Mouse (Mus musculus): Measurements from ENCODE around the gene Sirpa.

Sirpa gene

DNA sequence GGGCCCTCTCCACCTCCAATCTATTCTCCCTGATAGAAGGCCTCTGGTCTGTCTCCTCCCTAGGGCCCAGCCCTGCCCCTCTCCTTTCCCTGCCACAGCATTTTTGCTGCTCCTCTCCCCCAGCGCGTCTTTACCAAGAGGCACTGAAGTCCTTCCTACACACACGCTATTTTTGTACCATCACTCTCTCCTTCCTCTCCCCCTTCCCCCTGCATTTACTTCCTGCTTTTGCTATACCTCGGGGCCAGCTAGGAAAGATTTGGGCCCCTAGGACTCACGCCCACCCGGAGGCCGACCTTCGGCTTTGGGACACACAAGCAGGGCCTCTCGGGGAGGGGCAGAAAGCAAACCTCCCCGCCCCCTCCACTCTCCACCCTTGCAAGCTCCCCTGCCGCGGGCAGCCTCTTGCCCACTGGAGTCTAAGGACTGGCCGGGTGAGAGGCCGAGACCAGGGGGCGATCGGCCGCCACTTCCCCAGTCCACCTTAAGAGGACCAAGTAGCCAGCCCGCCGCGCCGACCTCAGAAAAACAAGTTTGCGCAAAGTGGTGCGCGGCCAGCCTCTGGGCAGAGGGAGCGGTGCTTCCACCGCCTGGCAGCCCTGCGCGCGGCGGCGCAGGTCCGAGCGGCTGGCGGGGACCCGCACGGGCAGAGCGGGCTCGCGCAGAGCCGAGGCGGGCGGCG, at the start of gene Sirpa:
Gene Sirpa (plus strand): TSS at position 377 of the 682 bp plus-strand sequence.
- in situ Hi-C loops (cut with MboI) = no loop called here

DNA sequence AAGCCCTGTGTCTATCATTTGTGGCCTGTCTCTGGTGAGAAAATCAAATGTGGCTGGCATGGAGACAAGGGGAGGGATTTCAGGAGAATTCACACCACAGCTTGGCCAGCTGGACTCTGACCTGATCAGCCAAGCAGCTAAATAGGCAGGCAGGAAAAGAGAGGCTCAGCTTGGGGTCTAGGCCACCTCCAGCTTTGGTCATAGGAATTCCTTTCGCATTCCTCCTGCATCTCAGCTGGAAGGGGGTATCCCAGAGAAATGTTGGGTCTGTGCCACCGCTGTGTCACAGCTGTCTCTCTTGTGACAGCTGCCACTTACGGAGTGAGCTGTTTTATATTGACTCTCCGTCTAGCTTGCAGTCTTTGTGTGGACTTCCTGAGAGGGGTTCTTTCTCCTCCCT, 48.2 kb upstream of the Sirpa start:
- in situ Hi-C loops (cut with MboI) = no loop called here

DNA sequence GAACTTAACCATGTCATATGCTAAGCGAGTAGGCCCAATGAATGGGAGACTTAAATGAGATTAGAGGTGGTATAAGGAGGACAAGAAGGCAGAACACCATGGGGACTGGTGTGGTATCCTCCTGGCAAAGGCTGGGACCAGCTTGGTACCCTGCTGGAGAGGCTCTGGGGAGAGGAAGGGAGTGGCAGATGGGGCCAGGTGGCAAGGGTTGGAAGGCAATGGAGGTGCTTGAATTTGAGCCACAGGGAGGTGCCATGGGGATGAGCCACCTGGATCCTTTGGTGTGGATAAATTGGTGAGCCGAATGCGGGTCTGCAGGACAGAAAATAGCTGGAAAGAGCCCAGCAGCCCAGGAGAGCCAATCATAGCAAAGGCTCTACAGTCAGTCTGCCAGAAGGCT, 47.7 kb upstream of the Sirpa start:
- in situ Hi-C loops (cut with MboI) = no loop called here

DNA sequence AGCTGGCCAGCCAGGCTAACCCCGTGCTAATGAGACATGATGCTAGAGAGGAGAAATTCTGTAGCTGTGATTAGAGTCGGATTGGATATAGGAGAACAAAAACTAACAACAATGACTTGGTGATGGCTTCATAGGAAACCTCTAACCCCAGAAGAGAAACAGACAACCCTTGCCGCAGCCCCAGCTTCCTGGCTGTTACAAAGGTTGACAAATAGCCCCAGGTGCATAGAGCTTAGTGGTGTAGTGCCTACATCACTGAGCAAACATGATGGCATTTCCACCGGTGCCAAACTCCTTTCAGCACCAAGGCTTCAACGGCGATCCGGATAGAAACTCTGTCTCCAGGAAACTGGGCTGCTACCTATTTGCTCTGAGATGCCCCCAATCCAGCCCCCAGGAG, 47.0 kb upstream of the Sirpa start:
- in situ Hi-C loops (cut with MboI) = no loop called here

DNA sequence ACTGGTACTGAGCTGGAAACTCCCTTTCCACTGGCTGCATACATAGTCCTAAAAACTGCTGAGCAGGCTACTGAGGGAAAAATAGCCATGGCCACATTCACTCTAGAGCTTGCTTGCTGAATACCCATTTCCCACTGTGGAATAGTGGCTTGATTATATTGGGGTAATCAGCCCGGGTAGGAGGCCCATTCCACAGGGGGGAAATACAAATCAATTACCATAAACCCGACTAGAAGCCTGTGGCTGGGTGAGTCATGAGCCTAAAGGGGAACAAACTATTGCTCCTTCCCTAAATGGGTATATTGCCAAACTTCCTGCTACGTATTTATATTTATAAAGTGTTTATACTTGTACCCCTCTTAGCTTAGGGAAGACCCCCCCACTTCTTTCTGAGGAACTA, 45.9 kb upstream of the Sirpa start:
- in situ Hi-C loops (cut with MboI) = no loop called here

DNA sequence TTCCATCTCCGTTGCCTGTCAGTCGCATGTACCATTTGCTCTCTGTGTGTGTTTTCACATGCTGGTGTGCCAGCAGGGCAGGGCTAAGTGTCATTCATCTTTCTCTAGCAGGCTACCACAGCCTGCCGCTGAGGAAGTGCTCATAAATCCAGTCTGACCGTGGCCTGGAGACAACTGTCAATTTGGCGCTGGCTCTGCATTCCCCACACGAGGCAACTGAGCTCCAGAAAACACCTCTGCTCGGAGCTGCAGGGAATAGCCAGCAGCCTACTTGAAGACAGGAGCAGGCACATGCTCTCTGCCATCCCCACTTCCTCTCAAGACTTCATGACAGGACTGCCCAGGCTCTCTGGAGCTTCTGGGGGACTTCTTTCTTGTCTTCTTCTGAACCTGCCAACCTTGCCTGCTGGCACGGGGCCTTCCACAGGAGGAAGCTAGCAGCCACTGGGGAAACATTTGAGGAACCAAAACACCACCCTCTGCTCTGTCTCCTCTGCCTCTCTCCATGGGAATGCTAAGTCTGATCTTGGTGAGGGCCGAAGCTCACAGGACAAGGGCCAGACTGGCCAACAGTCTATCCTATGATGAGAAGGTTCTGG, 43.0 kb upstream of the Sirpa start:
- in situ Hi-C loops (cut with MboI) = no loop called here

DNA sequence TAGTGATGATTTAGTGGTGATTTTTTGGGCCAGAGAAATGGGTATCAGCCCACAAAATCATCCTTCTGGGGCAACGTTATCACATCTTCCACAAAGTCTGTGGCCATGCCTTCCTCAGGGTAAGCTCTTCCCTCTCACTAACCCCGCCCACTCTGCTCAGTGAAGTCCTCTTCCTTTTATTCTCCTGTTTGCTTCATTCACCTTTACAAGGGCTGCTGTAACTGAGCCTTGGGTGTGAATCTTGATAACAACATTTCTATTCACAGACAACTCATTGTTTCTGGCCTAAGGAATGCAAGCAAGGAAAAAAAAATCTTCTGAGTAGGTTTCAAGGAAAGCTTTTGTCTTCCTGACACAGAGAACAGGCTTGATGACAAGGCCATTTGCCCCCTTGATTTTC, 41.9 kb upstream of the Sirpa start:
- in situ Hi-C loops (cut with MboI) = no loop called here

DNA sequence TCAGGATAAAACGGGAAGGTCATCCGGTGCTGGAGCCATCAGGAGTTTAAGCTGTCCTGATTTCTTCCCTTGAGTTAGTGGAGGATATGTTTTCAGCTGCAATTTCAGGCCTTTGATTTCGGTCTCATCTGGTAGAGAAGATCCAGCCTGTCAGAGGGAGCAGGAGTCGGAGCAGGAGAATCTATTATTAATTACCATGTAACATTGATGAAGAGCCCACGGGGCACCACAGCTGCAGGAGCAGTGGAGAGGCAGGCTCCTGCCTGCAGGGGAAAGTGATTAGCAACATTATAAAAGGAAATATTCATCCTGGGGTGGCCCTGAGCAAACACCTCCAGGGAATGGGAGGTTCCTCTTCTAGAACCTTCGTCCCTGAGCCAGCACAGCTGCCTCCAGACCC, 36.6 kb upstream of the Sirpa start:
- in situ Hi-C loops (cut with MboI) = no loop called here

DNA sequence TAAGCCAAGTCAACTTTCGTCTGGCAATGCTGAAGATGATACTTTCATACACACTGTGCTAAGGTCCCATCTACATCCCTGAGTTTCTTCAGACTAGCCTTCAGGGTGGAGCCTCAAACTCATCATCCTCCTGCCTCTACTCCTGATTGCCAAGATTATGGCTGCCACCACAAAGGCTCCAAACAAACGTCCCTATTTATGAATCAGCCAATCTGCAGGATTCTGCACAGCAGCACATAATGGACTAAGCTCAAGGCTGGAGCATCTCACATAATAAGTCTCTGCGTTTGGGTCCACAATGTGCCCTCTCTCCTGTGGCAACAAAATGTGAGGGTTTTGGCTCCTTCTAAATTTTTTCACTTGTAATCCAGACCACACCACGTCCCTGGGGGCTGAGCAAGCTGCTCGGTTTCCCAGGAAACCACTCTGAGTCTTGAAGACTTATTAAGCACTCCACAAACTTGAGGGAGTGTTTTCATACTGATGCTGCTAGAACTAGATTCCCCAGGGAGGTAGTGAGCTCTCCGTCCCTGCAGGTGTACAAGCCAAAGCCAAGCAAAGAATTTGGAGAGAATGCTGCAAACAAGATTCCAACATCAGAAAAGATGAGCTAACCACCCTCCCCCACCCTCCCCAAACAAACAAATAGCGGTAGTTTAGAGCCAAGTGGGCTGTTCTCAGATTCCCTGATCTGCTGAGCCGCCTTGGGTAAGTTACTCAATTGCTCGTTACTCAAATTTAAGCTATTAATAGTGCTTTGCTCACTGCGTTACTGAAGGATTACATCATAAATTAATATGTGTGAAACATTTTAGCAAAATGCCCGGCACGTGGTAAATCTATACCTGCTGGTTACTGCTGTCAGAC, 34.4 kb upstream of the Sirpa start:
- in situ Hi-C loops (cut with MboI) = no loop called here

DNA sequence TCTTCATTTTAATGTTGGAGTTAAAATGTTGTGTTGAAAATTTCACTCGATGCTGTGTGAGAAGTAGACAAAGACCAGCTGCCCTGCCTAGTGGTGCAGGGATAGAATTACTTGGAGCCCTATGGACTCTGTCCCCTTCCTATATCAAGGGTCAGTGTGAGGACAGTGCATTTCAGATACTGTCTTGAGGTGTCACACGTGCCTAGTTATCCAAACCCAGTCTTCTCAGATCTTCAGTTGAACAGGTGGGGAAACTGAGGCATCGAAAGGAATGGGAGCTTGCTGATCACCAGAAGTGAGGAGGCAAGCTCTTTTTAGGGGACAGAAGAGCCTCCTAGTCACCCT, 33.8 kb upstream of the Sirpa start:
- in situ Hi-C loops (cut with MboI) = no loop called here

DNA sequence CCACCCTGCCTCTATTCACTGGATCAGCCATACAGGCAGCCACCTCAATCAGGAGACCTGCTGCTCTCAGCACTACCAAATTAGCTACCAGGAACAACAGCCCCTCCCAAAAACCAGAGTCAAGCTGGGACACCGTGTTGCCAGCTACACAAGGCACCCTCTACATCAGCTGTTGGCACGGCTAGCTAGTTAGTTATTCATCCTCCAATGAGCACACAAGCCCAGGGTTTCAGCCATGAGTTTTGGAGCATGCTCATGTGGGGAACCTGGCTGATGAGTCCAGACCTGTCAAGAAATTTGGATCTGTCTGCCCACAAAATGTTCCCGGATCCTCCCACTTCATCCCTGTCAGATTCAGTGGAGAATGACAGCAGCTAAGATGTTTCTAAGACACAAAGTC, 30.8 kb upstream of the Sirpa start:
- in situ Hi-C loops (cut with MboI) = no loop called here

DNA sequence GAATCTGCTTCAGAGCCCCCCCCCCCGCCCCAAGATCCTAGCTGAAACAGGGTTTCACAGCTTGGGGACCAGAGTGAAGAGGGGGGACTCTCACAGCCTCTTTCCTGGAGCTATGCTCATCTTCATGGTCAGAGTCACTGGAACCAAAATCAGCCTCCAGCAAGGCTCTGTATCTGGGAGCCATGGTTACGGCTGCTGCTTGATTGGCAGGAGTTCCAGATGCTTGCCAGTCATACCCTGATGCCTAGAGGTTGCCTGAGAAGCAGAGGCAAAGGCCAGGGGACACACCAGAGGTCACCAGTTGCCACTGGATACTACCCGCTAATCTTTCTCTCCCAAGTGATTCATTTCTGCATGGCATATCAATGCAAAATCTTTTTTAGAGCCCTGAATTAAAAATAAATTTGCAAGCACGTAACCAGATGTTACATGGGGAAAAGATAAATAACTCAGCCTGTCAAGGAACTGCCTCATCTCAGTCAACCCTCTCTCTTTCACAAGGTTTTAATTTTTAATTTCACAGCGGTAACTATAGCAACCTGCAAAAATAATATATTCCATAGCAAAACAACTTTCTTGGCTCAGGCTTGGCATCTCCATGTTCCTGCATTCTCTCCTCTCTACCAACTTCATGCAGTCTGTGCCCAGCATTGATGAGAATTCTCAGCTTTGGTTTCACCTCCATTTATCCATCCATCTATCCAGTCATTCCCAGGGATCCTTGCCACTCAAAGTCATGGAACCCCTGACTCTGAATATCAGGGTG, 28.5 kb upstream of the Sirpa start:
- in situ Hi-C loops (cut with MboI) = no loop called here

DNA sequence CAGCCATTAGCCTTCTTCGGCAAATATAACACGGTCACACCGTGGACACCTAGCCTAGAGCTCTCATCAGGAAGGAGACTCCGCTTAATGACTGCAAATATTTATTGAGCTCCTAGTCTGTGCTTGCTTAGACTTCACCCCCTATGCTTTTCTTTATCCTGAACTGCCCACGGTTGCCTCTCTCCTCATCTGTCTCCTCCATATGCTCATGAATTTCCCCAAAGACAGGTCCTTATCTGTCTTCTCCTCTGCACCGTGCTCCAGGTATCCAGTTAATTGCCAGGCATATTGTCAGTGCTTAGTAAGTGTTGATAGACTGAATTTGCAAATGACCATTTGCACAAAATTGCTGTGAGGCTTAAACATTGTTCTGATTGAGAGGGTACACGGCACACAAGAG, 23.5 kb upstream of the Sirpa start:
- in situ Hi-C loops (cut with MboI) = no loop called here

DNA sequence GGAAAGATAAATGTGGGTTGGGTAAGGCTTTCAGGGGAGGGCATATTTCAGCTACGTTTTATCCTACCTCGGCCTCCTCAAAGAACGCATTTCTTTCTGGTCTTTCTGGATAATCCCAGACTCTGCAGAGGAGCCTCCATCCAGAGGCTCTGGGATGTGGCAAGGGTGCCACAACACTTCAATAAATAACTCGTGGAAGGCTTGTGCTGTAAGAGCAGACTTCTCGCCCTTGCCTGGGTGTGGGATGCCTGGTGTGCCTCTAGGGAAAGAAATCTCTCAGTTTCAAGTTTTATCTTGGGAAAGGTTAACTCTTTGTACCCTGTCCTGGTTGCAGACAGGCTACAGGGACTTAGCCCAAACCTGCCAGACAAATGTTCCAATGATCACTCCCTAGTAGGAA, 23.1 kb upstream of the Sirpa start:
- in situ Hi-C loops (cut with MboI) = no loop called here

DNA sequence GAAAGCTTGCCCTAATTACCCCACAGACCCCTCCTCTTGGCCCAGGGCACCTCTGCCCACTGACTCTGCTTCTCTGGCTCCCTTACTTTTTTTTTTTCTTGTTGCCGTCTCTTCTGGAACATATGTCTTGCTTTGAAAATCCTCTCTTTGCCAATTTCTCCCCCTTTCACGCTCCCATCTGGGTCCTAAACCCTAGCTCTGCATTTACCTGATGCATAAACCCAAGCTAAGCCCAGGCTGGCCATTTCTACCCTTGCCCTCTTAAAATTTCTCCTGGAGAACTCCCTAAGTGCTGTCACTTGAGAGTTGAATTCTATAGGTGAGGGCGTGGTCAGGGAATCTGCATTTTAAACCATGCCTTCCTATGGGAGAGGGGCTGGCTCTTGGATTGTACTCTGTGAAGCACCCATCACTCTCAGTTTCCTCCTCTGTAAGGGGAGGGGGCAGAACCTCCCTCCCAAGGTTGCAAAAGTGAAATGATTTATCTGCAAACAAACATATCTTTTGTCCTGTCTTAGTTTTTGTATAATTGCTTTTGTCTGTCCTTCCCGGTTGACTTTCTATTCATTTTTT, 18.8 kb upstream of the Sirpa start:
- in situ Hi-C loops (cut with MboI) = no loop called here

DNA sequence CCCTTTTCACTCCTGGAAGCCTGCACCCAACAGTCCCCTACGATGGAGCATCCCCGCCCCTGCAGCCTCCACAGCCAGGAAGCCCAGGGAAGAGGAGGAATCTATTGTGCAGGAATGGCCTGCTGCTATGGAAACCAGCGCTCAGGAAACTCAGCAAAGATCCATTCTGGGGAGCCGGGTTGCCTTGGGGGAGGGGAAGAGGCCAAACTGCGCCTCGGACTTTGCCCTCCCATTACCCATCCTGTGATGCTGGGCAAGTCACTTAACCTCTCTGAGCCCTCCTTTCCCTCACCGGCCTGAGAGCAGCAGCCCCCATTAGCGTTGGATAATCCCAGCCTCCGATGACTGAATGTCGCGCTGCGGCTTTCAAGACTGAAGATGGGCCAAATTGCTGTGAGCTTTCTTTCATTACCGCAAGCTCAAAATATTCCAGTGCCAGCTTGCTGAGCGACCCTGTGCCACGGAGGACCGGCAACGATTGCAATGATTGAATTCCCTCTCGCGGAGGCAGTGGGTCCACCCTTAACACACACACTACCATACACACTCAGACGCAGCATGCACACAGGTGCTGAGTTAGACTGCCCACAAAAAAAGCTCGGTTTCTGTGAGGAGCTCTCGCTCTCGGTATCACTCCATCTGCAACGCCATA, 18.1 kb upstream of the Sirpa start:
- in situ Hi-C loops (cut with MboI) = no loop called here

DNA sequence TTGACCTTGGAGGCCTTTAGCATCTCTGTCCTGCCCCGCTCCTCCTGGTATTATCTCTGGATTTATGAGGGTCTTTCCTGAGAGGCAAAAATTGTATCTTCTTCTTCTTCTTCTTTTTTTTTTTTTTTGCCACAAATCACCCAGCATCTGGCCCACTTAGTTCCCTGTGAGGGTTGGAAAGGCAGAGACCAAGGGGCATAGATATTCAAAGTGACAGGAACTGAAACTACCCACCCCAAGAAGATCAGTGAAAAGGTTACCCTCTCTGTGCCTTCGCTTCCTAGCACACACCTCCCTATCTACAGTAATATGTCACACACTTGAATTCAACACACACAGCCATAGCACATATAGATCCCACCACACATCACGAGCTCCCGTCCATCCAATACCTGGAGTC, 17.5 kb upstream of the Sirpa start:
- in situ Hi-C loops (cut with MboI) = no loop called here

DNA sequence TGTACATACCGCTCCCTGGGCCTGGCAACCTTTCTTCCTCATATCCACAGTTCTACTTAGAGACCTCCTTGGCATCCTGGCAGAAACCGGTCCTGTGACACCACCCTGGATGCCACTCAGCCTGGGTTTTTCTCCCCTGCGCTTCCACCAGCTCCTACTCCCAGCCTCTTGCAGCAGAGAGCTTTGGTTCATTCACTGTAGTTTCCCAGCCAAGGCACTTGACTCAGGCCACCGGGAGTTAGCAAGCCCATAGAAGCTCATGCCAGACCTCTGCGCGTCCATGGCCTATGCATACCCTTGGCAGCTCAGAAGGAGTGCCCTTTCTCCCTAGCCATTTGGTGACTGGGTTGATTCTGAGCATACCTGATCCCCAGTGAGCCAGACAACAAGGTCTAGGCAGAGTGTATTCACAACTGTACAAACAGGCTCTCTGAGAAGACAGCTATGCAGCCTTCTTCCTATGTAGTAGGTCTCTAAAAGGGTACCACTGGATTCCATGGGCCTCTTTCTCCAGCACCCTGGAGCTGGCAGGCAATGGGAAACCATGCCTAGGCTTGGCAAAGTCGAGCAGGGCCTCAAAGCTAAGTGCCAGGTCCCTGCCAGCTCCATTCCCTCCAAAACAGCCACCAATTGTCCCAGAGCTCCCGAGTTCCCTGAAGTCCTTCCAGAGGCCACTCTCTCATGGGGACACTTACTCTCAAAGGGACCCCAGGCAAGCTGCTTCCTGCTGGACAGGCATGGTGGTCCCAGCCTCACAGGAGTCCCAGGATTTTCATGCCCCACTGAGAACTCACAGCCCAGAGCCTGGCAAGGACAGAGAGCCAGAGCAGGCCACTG, 15.8 kb upstream of the Sirpa start:
- in situ Hi-C loops (cut with MboI) = no loop called here

DNA sequence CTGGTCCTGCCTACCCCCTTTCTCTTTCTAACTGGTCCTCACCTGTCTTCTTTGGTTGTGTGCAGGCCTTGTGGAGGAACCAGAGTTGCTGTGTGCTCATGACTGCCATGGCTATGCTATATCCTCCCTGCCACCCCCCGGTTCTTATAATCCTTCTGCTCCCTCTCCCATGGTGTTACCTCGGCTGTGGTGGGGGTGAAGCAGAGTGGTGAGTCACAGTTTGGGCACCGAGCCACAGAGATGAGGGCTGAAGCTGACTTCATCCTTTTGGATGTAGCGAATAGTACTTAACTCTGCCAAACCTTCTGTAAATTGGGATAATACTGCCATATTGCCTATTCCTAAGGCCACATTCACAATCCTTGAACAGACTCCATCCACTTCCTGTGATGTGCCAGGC, 12.0 kb upstream of the Sirpa start:
- in situ Hi-C loops (cut with MboI) = no loop called here

DNA sequence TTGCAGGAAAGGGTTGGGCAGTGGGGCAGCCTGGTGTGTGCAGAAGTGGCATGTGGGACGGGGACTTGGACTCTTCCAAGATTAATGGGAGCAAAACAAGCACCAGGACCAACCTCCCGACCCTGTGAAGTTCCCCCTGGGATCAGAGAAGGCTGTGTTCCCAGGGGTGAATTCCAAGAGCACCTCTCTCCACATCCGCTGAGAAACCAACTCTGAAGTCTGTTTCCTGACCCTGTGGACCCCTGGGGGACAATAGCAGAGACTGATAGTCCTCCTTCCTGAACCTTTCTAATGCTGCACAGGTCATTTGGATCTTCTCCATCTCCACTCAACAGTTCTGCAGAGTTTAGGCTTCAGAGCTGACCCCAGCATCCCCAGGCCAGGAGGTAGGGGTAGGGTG, 10.8 kb upstream of the Sirpa start:
- in situ Hi-C loops (cut with MboI) = no loop called here

DNA sequence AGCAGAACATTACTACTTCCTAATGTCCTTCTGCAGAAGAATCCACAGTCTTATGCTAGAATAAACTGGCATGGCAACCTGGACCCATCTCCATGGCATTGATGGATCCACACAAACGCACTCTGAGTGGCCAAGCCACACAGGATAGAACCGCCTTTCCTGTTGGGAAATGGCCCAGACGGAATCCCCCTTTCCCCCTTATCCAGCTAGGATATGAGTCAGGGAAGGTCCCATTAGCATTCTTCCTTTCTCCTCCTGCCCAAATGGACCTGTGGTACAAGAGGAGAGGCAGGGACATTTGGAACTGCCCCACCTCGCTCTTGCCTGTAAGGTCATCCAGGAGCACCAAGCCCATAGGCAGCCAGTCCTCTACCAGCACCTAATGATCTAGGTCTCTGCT, 10.4 kb upstream of the Sirpa start:
- in situ Hi-C loops (cut with MboI) = no loop called here
